ENCODE assay signal across 9 mouse cellular contexts in the genomic region with DNA sequence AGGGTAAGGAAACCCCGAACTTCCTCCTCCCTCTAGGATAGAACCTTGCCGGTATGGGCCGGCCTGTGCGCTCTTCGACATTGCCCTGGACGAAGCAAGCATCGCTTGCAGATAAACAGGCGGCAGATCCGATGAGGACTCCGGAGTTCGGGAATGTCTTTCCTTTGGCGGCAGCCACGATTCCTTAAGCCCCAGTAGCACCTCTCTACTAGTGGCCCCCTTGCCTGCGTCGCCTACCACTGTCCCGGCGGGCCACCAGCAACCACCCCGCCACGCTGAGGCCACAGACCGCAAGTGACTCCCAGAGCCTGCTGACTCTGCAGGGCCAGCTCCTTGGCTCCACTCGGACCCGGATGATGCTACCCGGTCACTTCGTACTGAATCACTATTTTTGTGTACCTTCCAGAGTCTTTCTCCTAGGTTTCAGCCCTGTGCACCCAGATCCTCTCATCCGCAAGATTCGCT. TPM values are rescaled to one million over a fixed set of nuclear protein-coding genes. Genes with fewer than 3 reads are reported as not detected.
DNase-seq lines count a peak whose midpoint lies in the region; ATAC-seq and TF ChIP-seq lines count a peak whose summit lies in the region.
"Had no signal": no experiment of that assay in that cellular context is flagged by ENCODE, and none has a peak within 500 bp of the region (broad histone marks: within the 10 kb centered on the region; RNA-seq: fewer than 3 reads in every experiment).

No protein-coding gene starts in this region.

- H3K36me3 ChIP-seq in forebrain, embryonic 15.5 days = no peaks in the 10 kb centered on the region
- no peaks in the 10 kb centered on the region for H3K36me3 ChIP-seq in neural tube, embryonic 13.5 days

- ATAC-seq in forebrain, embryonic 15.5 days (replicated peaks) = no peak
- no peak for ATAC-seq in neural tube, embryonic 13.5 days (ENCODE audit: low read depth)

- H3K9me3 ChIP-seq in forebrain, embryonic 15.5 days = no peaks in the 10 kb centered on the region
- H3K9me3 ChIP-seq in neural tube, embryonic 13.5 days = no peaks in the 10 kb centered on the region

- H3K4me2 ChIP-seq in forebrain, embryonic 15.5 days (replicated peaks) = peak overlapping the region; percentile 95
- peak overlapping the region; percentile 81 for H3K4me2 ChIP-seq in neural tube, embryonic 13.5 days

- H3K27me3 ChIP-seq in forebrain, embryonic 15.5 days = no peaks in the 10 kb centered on the region
- no peaks in the 10 kb centered on the region for H3K27me3 ChIP-seq in neural tube, embryonic 13.5 days

- peak overlapping the region; percentile 96 for H3K27ac ChIP-seq in layer of hippocampus, adult 2 months
- H3K27ac ChIP-seq in forebrain, embryonic 15.5 days (replicated peaks) = peak overlapping the region; percentile 100
- peak overlapping the region; percentile 100 for H3K27ac ChIP-seq in neural tube, embryonic 13.5 days (replicated peaks)

- DNase-seq in layer of hippocampus, adult 2 months (ENCODE audit: low spot score in 2 of 2) = peak in 1 of 2 experiments; percentile 45
- no peak for DNase-seq in layer of hippocampus, adult 11-12 months (ENCODE audit: low spot score)
- peak; percentile 45 for DNase-seq in adrenal gland, postnatal 25 days
- peak; percentile 2 for DNase-seq in induced T-regulatory cell, adult 2 months (ENCODE audit: low read depth)
- DNase-seq in lung, adult 18-20 months = peak; percentile 24 to 49
- DNase-seq in c-Kit-positive CD71-positive TER-119-positive erythroid progenitor cells, embryonic 14.5 days (ENCODE audit: low spot score) = no peak

- H3K4me3 ChIP-seq in layer of hippocampus, adult 2 months = peak overlapping the region; percentile 88
- H3K4me3 ChIP-seq in forebrain, embryonic 15.5 days = peak overlapping the region; percentile 95
- H3K4me3 ChIP-seq in neural tube, embryonic 13.5 days = peak overlapping the region; percentile 93

- peak overlapping the region; percentile 95 for H3K9ac ChIP-seq in forebrain, embryonic 15.5 days (replicated peaks)
- H3K9ac ChIP-seq in neural tube, embryonic 13.5 days = peak overlapping the region; percentile 96

- peaks cover 49% of the 10 kb centered on the region for H3K4me1 ChIP-seq in forebrain, embryonic 15.5 days
- peaks cover 57% of the 10 kb centered on the region for H3K4me1 ChIP-seq in neural tube, embryonic 13.5 days (replicated peaks)

- peak; percentile 43 for TF ChIP-seq CTCF in layer of hippocampus, adult 2 months (conservative IDR thresholded peaks at IDR 0.05)

- under 1% methylated on average over 26 of the region's 26 CpGs for WGBS in forebrain, embryonic 15.5 days
- under 1% methylated on average over 26 of the region's 26 CpGs for WGBS in neural tube, embryonic 13.5 days

RNA-seq across cellular contexts. Expression of gene Pknox2, which starts 2.0 kb away (rescaled TPM):
- 10 to 100 TPM; 41.1 to 41.2 TPM for total RNA-seq in layer of hippocampus, adult 2 months (2021)
- total RNA-seq in adrenal gland, postnatal 25 days (2021) = 1.9 and 2.2 TPM in 2 replicates
- 20.2 and 21.3 TPM in 2 replicates for polyA plus RNA-seq in forebrain, embryonic 15.5 days (2015; fragmentation: Nextera tagmentation; extraction: Ambion mirVana)
- 59.2 and 65.0 TPM in 2 replicates for polyA plus RNA-seq in neural tube, embryonic 13.5 days (2015; fragmentation: Nextera tagmentation; extraction: Ambion mirVana)
- total RNA-seq: MEL had no signal

Comparison
In these comparisons a context has a peak if more than half of its experiments do, and no peak if none do; other contexts are left out.
1. DNase-seq: peak in adrenal gland, postnatal 25 days (single experiment), induced T-regulatory cell, adult 2 months (single experiment) and lung, adult 18-20 months (2 of 2); none in layer of hippocampus, adult 11-12 months (single experiment) and c-Kit-positive CD71-positive TER-119-positive erythroid progenitor cells, embryonic 14.5 days (single experiment).
2. RNA of gene Pknox2, which starts 2.0 kb away (total RNA-seq): 41.1 to 41.2 TPM in layer of hippocampus, adult 2 months; 1.9 to 2.2 TPM in adrenal gland, postnatal 25 days; every median in the first group is over 10 times any median in the second.
3. Peak in every context shown above with its lines, with median percentiles within 50 percentile points of each other: H3K27ac ChIP-seq and H3K4me3 ChIP-seq.